Mouse (Mus musculus): ENCODE measurements around the gene Cops7b. TPM values are rescaled to one million over a fixed set of nuclear protein-coding genes. Genes with fewer than 3 reads are reported as not detected.
A peak's percentile ranks its signal among the peaks of the same experiment; 100 is the strongest.

Cops7b gene
- polyA plus RNA-seq, 1 experiment from 2014 or later = 32.6 TPM

DNA sequence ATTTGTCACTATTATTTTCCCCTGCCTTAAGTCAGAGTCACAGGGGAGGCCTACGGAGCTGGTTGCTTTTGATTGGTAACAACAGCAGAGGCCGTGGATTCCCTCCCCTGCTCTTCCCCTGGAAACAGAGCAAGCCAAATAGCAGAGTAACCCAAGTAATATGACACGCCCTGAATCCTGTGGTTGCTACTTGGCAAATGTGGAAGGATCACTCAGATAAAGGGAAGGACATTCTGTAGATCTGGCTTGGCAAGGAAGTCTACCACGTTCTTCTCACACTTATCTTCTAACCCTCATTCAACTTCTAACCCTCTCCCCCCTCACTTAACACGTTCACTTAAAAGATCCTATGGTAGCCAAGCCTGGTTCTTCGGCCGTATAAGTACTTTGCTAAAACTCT lies 24.8 kb upstream of the Cops7b start:
- no peaks in the 10 kb centered on the region for H3K9me3 ChIP-seq (replicated peaks; ENCODE audit: control insufficient read depth, low read length)
- H3K27ac ChIP-seq (ENCODE audit: low read length) = no peak overlapping the region
- ATAC-seq (ENCODE audit: insufficient read depth, low FRiP score) = no peak
- H3K4me3 ChIP-seq (replicated peaks; ENCODE audit: low read length) = no peak overlapping the region
- H3K4me2 ChIP-seq (ENCODE audit: low read depth, low read length) = no peak overlapping the region
- H3K36me3 ChIP-seq (ENCODE audit: control insufficient read depth, insufficient read depth, low read length) = no peaks in the 10 kb centered on the region
- no peaks in the 10 kb centered on the region for H3K27me3 ChIP-seq (ENCODE audit: control insufficient read depth, insufficient read depth, low read length)
- no peaks in the 10 kb centered on the region for H3K4me1 ChIP-seq (ENCODE audit: control insufficient read depth, insufficient read depth, low read length)
- no peak overlapping the region for H3K9ac ChIP-seq (ENCODE audit: low read length)
- 58% methylated on average over 7 of the region's 7 CpGs for WGBS

DNA sequence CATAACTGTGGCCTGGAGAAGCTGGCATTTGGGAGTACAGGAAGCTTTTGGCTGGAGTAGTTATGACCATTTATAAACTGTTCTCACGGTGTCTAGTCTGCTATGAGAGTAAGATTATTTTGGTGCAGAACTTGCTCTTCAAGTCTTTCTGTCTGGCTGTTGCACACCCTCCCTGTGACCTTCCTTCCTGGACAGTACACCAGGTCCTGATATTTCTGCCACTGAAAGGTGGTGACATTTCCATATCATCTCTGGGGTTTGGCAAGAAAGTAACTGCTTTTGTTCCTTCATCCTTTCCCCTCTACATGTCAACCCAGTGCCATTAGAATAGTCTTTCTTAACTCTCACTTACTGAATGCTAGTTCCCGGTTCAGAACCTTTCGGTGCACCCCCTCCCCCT lies 23.5 kb upstream of the Cops7b start:
- Histone ChIP-seq H3K36me3 (ENCODE audit: control insufficient read depth, insufficient read depth, low read length) (no peaks in the 10 kb centered on the region), H3K27me3 (ENCODE audit: control insufficient read depth, insufficient read depth, low read length) (no peaks in the 10 kb centered on the region), H3K27ac (ENCODE audit: low read length) (no peak overlapping the region), H3K4me1 (ENCODE audit: control insufficient read depth, insufficient read depth, low read length) (no peaks in the 10 kb centered on the region), H3K4me3 (replicated peaks; ENCODE audit: low read length) (no peak overlapping the region), H3K9me3 (replicated peaks; ENCODE audit: control insufficient read depth, low read length) (no peaks in the 10 kb centered on the region), H3K4me2 (ENCODE audit: low read depth, low read length) (no peak overlapping the region), H3K9ac (ENCODE audit: low read length) (no peak overlapping the region)
- WGBS = 84% methylated on average over 3 of the region's 3 CpGs
- no peak for ATAC-seq (ENCODE audit: insufficient read depth, low FRiP score)

DNA sequence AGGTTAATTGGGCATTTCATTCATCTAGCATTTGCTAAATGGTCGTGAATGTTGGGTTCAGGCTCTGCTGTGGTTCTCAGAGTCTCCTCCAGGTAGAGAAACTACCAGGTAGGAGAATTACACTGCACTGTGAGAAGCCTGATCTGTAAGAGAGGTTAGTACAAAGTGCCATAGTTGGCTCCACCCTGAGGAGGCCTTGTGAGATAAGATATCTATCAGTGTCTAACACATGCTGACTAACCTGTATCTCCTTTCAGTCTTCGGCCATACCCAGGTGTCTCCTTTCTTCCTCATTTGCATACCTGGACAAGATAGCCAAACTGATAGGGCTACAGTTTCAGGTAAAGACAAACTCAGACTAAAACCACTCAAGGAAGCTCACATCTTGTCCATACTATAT lies 20.0 kb upstream of the Cops7b start:
- Histone ChIP-seq H3K4me3 (replicated peaks; ENCODE audit: low read length) (no peak overlapping the region), H3K27me3 (ENCODE audit: control insufficient read depth, insufficient read depth, low read length) (no peaks in the 10 kb centered on the region), H3K36me3 (ENCODE audit: control insufficient read depth, insufficient read depth, low read length) (no peaks in the 10 kb centered on the region), H3K9me3 (replicated peaks; ENCODE audit: control insufficient read depth, low read length) (no peaks in the 10 kb centered on the region), H3K9ac (ENCODE audit: low read length) (no peak overlapping the region), H3K4me1 (ENCODE audit: control insufficient read depth, insufficient read depth, low read length) (no peaks in the 10 kb centered on the region), H3K27ac (ENCODE audit: low read length) (no peak overlapping the region), H3K4me2 (ENCODE audit: low read depth, low read length) (no peak overlapping the region)
- WGBS = 68% methylated on average over 2 of the region's 2 CpGs
- no peak for ATAC-seq (ENCODE audit: insufficient read depth, low FRiP score)

DNA sequence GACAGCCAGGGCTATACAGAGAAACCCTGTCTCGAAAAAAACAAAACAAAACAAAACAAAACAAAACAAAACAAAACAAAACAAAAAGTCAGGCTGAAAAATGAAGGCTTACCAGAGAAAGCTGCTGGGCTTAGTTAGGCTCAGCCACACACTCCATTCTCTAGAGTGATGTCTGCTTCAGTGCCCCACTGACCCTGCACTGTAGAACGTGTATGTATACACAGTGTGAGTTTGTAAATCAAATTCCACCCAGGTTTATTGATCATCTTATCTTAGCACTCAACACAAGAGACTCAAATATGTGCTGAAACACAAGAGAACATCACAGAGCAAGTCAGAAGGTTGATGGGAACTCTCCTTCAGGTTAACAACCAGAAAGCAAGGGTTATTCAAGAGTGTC lies 14.3 kb upstream of the Cops7b start:
- Histone ChIP-seq H3K4me1 (ENCODE audit: control insufficient read depth, insufficient read depth, low read length) (no peaks in the 10 kb centered on the region), H3K36me3 (ENCODE audit: control insufficient read depth, insufficient read depth, low read length) (no peaks in the 10 kb centered on the region), H3K4me3 (replicated peaks; ENCODE audit: low read length) (no peak overlapping the region), H3K27me3 (ENCODE audit: control insufficient read depth, insufficient read depth, low read length) (no peaks in the 10 kb centered on the region), H3K4me2 (ENCODE audit: low read depth, low read length) (no peak overlapping the region), H3K9ac (ENCODE audit: low read length) (no peak overlapping the region), H3K9me3 (replicated peaks; ENCODE audit: control insufficient read depth, low read length) (no peaks in the 10 kb centered on the region), H3K27ac (ENCODE audit: low read length) (no peak overlapping the region)
- ATAC-seq (ENCODE audit: insufficient read depth, low FRiP score) = no peak
- 64% methylated on average over 2 of the region's 2 CpGs for WGBS

DNA sequence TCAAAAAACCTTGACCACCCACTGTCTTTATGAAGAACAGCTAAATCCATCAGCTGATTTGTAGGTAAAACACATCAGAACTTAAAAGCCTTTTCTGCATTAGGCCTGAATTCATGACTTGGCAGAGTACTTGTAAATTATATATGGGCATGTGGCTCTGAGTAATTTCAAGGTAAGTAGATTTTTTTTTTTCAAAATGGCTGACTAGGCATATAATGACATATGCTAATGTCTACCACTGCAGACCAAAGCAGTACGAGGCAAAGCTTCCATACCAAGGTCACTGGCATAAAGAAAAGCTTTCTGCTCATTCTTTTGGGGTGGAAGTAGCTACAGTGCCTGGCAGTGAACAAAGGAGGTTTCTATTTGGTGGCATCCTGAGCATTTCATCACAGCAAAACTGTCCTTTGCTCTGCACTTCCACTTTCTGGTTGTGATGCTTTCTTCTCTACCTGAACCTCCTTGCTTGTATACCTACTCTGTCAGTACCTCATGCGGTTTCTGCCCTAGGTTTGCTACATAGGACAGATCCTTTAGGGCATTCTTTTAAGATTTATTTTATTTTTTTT lies 13.3 kb upstream of the Cops7b start:
- no peak overlapping the region for H3K4me2 ChIP-seq (ENCODE audit: low read depth, low read length)
- 84% methylated on average over 2 of the region's 2 CpGs for WGBS
- H3K9ac ChIP-seq (ENCODE audit: low read length) = no peak overlapping the region
- ATAC-seq (ENCODE audit: insufficient read depth, low FRiP score) = no peak
- no peak overlapping the region for H3K27ac ChIP-seq (ENCODE audit: low read length)
- H3K4me3 ChIP-seq (replicated peaks; ENCODE audit: low read length) = no peak overlapping the region
- H3K27me3 ChIP-seq (ENCODE audit: control insufficient read depth, insufficient read depth, low read length) = no peaks in the 10 kb centered on the region
- H3K36me3 ChIP-seq (ENCODE audit: control insufficient read depth, insufficient read depth, low read length) = no peaks in the 10 kb centered on the region
- no peaks in the 10 kb centered on the region for H3K4me1 ChIP-seq (ENCODE audit: control insufficient read depth, insufficient read depth, low read length)
- H3K9me3 ChIP-seq (replicated peaks; ENCODE audit: control insufficient read depth, low read length) = no peaks in the 10 kb centered on the region

DNA sequence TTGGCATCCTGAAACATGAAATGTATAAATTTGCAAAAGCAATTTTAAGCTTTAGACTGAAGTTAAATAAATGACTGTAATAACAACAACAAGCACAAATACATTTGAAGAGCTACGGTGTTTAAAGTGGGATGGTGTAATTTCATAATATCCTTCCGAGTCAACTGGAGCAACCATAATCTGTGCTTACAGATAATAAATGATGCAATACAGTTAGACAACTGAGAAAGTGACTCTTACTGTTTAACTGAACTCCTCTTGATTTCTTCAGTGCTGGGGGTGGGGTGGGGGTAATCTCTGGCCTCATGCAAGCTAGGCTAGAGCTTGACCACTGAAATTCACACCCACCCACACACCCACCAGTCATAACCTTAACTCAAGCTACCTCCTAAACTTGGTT lies 11.3 kb upstream of the Cops7b start:
- H3K9me3 ChIP-seq (replicated peaks; ENCODE audit: control insufficient read depth, low read length) = no peaks in the 10 kb centered on the region
- no peak overlapping the region for H3K9ac ChIP-seq (ENCODE audit: low read length)
- WGBS = 89% methylated on average over 2 of the region's 2 CpGs
- H3K4me1 ChIP-seq (ENCODE audit: control insufficient read depth, insufficient read depth, low read length) = no peaks in the 10 kb centered on the region
- H3K4me3 ChIP-seq (replicated peaks; ENCODE audit: low read length) = no peak overlapping the region
- no peak overlapping the region for H3K4me2 ChIP-seq (ENCODE audit: low read depth, low read length)
- ATAC-seq (ENCODE audit: insufficient read depth, low FRiP score) = no peak
- no peaks in the 10 kb centered on the region for H3K36me3 ChIP-seq (ENCODE audit: control insufficient read depth, insufficient read depth, low read length)
- no peak overlapping the region for H3K27ac ChIP-seq (ENCODE audit: low read length)
- no peaks in the 10 kb centered on the region for H3K27me3 ChIP-seq (ENCODE audit: control insufficient read depth, insufficient read depth, low read length)

DNA sequence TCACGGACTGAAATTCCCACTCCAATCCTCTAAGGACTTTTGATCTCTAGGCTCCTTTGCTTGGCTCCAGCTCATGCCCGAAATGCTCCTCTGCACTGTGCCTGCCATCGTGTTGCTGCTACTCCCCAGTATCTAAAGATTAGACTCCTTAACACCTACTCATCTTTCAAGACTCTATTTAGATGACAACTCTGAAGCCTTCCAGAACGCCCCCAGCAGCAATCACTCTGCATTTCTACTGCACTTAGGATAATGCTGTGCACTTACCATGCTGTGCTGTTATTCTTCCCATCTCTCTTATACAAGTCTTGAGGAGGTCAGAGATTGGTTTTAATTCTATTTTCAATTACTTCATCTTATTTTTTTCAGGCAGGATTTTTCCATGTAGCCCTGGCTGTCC lies 10.8 kb upstream of the Cops7b start:
- Histone ChIP-seq H3K9ac (ENCODE audit: low read length) (no peak overlapping the region), H3K36me3 (ENCODE audit: control insufficient read depth, insufficient read depth, low read length) (no peaks in the 10 kb centered on the region), H3K27me3 (ENCODE audit: control insufficient read depth, insufficient read depth, low read length) (no peaks in the 10 kb centered on the region), H3K9me3 (replicated peaks; ENCODE audit: control insufficient read depth, low read length) (no peaks in the 10 kb centered on the region), H3K27ac (ENCODE audit: low read length) (no peak overlapping the region), H3K4me1 (ENCODE audit: control insufficient read depth, insufficient read depth, low read length) (no peaks in the 10 kb centered on the region), H3K4me2 (ENCODE audit: low read depth, low read length) (no peak overlapping the region), H3K4me3 (replicated peaks; ENCODE audit: low read length) (no peak overlapping the region)
- ATAC-seq (ENCODE audit: insufficient read depth, low FRiP score) = no peak
- 71% methylated on average over 4 of the region's 4 CpGs for WGBS

DNA sequence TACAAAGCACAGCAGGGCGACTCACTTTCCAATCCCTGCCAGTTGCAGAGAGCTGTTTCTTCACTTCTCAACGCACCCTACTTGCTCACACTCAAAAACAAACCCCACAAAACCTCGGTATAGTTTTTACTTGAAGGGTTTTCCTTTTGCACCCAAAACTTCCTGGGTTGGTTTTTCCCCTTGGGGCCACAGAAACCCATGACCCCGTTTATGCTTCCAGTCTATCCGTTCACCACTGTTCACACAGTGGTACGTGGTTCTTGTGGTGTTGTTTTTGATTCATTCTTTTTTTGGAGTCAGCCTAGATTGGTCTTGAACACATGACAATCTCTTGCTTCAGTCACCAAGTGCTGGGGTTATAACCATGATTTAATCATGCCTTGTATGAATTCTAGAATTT lies 2.3 kb upstream of the Cops7b start:
- Histone ChIP-seq H3K4me3 (replicated peaks; ENCODE audit: low read length) (no peak overlapping the region), H3K4me2 (ENCODE audit: low read depth, low read length) (no peak overlapping the region), H3K27ac (ENCODE audit: low read length) (no peak overlapping the region), H3K27me3 (ENCODE audit: control insufficient read depth, insufficient read depth, low read length) (no peaks in the 10 kb centered on the region), H3K9me3 (replicated peaks; ENCODE audit: control insufficient read depth, low read length) (no peaks in the 10 kb centered on the region), H3K4me1 (ENCODE audit: control insufficient read depth, insufficient read depth, low read length) (peaks cover 9% of the 10 kb centered on the region), H3K9ac (ENCODE audit: low read length) (no peak overlapping the region), H3K36me3 (ENCODE audit: control insufficient read depth, insufficient read depth, low read length) (no peaks in the 10 kb centered on the region)
- WGBS = 69% methylated on average over 6 of the region's 6 CpGs
- ATAC-seq (ENCODE audit: insufficient read depth, low FRiP score) = no peak

DNA sequence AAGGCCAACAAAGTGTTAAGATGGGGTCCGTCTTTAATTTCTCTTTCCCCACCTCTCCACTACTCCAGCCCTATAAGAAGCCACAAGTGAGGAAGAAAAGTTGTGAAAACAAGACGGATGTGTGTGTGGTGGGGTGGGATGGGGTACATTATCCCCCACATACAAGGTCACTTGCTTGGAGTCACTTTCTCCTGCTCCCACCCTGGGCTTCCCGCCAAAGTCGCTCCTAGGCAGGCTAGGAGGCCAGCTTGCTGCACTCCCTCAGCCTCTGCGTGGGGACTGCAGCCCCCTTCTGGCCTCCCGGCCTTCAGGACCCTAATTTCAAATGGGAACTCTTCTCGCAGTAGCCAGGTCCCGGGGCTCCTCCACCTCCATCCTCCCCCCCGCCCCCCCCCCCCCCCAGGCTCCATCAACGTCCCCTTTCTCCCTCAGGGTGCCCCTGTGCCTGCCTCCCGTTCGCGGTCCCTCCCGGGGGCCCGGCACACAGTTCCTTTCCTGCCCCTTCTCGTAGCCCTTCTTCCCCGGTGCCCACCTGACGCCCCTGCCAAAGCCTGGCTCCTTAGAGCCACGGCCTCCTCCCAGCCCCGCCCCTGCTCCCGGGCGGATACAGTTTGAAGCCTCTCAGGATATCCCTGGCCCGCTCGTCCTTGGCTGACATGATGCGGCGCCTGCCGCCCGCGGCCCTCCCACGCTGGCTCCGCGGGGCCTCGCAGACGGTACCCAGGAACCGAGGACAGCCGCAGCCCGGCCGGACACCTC lies 833 bp upstream of the Cops7b start:
- Histone ChIP-seq H3K9ac (ENCODE audit: low read length) (peak overlapping the region; percentile 88), H3K9me3 (replicated peaks; ENCODE audit: control insufficient read depth, low read length) (no peaks in the 10 kb centered on the region), H3K27ac (ENCODE audit: low read length) (peak overlapping the region; percentile 39), H3K4me3 (replicated peaks; ENCODE audit: low read length) (peak overlapping the region; percentile 83), H3K4me2 (ENCODE audit: low read depth, low read length) (peak overlapping the region; percentile 80), H3K27me3 (ENCODE audit: control insufficient read depth, insufficient read depth, low read length) (no peaks in the 10 kb centered on the region), H3K4me1 (ENCODE audit: control insufficient read depth, insufficient read depth, low read length) (peaks cover 12% of the 10 kb centered on the region), H3K36me3 (ENCODE audit: control insufficient read depth, insufficient read depth, low read length) (no peaks in the 10 kb centered on the region)
- 1% methylated on average over 37 of the region's 38 CpGs for WGBS
- ATAC-seq (ENCODE audit: insufficient read depth, low FRiP score) = peak; percentile 79

Measured in stomach, embryonic 16.5 days (tissue).